Mouse (Mus musculus) kidney, adult 2 months (tissue): ENCODE data around the gene Hcst.

Experiments used
- CTCF ChIP-seq: fragments of 200-500 bp; conservative IDR thresholded peaks from 2 replicates; pipeline ENCODE4 v1.5.1; 2011; ENCODE audit warnings: low read depth, mild to moderate bottlenecking, control low read depth, low read length, moderate library complexity, mixed read lengths; ENCODE audit not compliant: insufficient read depth, insufficient read length
- POLR2A ChIP-seq: fragments of 200-500 bp; IDR thresholded peaks from one replicate; pipeline ENCODE4 v1.6.1; 2011; ENCODE audit warnings: low read depth, low read length, control low read depth

- TF ChIP-seq CTCF: no peak
- no peak for TF ChIP-seq POLR2A
Observed at GRCm38 (mm10) chr7:30444154-30444970, 24.7 kb upstream of the Hcst start.
